In the genomic region with DNA sequence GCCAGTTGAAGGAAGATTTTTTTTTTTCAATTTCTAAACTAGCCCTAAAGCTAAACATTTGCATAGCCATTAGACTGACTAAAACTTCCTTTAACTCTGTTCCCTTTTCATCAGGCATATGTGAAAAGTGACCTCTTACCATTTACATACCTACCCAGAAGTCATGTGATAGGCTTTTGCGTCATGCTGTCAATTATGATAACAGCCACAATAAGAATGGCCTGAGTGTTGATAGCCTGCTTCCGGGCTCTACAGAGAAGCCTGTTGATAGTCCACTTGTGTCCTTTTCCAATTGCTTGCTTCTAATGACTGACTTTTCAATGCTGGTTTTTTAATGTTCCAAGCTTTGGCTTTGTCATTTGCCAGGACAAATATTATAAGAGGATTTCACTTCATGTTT, we compare ENCODE assay signal across 20 mouse cellular contexts.
DNase-seq lines count a peak whose midpoint lies in the region; ATAC-seq and TF ChIP-seq lines count a peak whose summit lies in the region.
"Had no signal": no experiment of that assay in that cellular context is flagged by ENCODE, and none has a peak within 500 bp of the region (broad histone marks: within the 10 kb centered on the region; RNA-seq: fewer than 3 reads in every experiment).

No protein-coding gene starts in this region.

- H3K9me3 ChIP-seq in limb, embryonic 14.5 days (ENCODE audit: control insufficient read depth, low read length), result no peaks in the 10 kb centered on the region
- H3K9me3 ChIP-seq in limb, embryonic 10.5 days (replicated peaks), result no peaks in the 10 kb centered on the region
- H3K9me3 ChIP-seq in heart, embryonic 13.5 days, result no peaks in the 10 kb centered on the region
- H3K9me3 ChIP-seq in stomach, postnatal 0 days (ENCODE audit: control insufficient read depth, low read length), result no peaks in the 10 kb centered on the region
- H3K9me3 ChIP-seq: forebrain, embryonic 10.5 days; hindbrain, embryonic 13.5 days; liver, embryonic 15.5 days; megakaryocyte, embryonic 14.5 days; midbrain, embryonic 15.5 days had no signal

- H3K4me3 ChIP-seq in limb, embryonic 14.5 days (replicated peaks; ENCODE audit: low read length), result no peak overlapping the region
- no peak overlapping the region for H3K4me3 ChIP-seq in limb, embryonic 10.5 days
- no peak overlapping the region for H3K4me3 ChIP-seq in heart, embryonic 13.5 days
- no peak overlapping the region for H3K4me3 ChIP-seq in stomach, postnatal 0 days (ENCODE audit: low read depth, low read length)
- H3K4me3 ChIP-seq: forebrain, embryonic 10.5 days; hindbrain, embryonic 13.5 days; liver, embryonic 15.5 days; megakaryocyte, embryonic 14.5 days; midbrain, embryonic 15.5 days; myocyte had no signal

- intact Hi-C loops in heart, postnatal 10 days (cut with DNase I), result no loop called here

- no peak for ATAC-seq in limb, embryonic 14.5 days (ENCODE audit: low FRiP score, low read depth)
- ATAC-seq in heart, embryonic 13.5 days (ENCODE audit: extremely low read depth, insufficient number of reproducible peaks, low FRiP score, low TSS enrichment), result no peak
- peak; percentile 95 for ATAC-seq in stomach, postnatal 0 days (ENCODE audit: low FRiP score, low TSS enrichment)
- ATAC-seq: forebrain, postnatal 0 days; midbrain, embryonic 15.5 days had no signal

- no peak overlapping the region for H3K4me2 ChIP-seq in limb, embryonic 14.5 days (replicated peaks; ENCODE audit: low read depth, low read length, severe bottlenecking)
- 0 out of 2 replicates have a peak overlapping the region, but pooled peaks have one; percentile 24 for H3K4me2 ChIP-seq in heart, embryonic 13.5 days
- H3K4me2 ChIP-seq in stomach, postnatal 0 days (replicated peaks; ENCODE audit: low read depth), result no peak overlapping the region
- H3K4me2 ChIP-seq: hindbrain, embryonic 13.5 days; liver, embryonic 15.5 days; midbrain, embryonic 15.5 days had no signal

- no peaks in the 10 kb centered on the region for H3K27me3 ChIP-seq in limb, embryonic 14.5 days (ENCODE audit: control insufficient read depth, insufficient read depth, low read length)
- H3K27me3 ChIP-seq in limb, embryonic 10.5 days (ENCODE audit: low read depth, poor library complexity, severe bottlenecking), result no peaks in the 10 kb centered on the region
- no peaks in the 10 kb centered on the region for H3K27me3 ChIP-seq in heart, embryonic 13.5 days (replicated peaks)
- no peaks in the 10 kb centered on the region for H3K27me3 ChIP-seq in stomach, postnatal 0 days (ENCODE audit: control insufficient read depth, insufficient read depth, low read length)
- H3K27me3 ChIP-seq: hindbrain, embryonic 13.5 days; liver, embryonic 15.5 days; megakaryocyte, embryonic 14.5 days; midbrain, embryonic 15.5 days had no signal

- no peak for TF ChIP-seq POLR2A in limb, embryonic 14.5 days (IDR thresholded peaks at IDR 0.05; ENCODE audit: borderline replicate concordance, extremely low read depth, insufficient read depth, insufficient read length)

- H3K27ac ChIP-seq in limb, embryonic 14.5 days (replicated peaks; ENCODE audit: low read depth, low read length), result 0 out of 2 replicates have a peak overlapping the region, but pooled peaks have one; percentile 39
- no peak overlapping the region for H3K27ac ChIP-seq in limb, embryonic 10.5 days
- peak overlapping the region; percentile 88 for H3K27ac ChIP-seq in heart, embryonic 13.5 days (replicated peaks)
- H3K27ac ChIP-seq in stomach, postnatal 0 days (replicated peaks), result no peak overlapping the region
- H3K27ac ChIP-seq: forebrain, embryonic 10.5 days; hindbrain, embryonic 13.5 days; kidney, postnatal 0 days; liver, embryonic 15.5 days; midbrain, embryonic 15.5 days had no signal

- peaks cover 32% of the 10 kb centered on the region for H3K4me1 ChIP-seq in limb, embryonic 14.5 days (ENCODE audit: control insufficient read depth, insufficient read depth, low read length)
- H3K4me1 ChIP-seq in limb, embryonic 10.5 days, result peaks cover 17% of the 10 kb centered on the region
- H3K4me1 ChIP-seq in heart, embryonic 13.5 days, result peaks cover 47% of the 10 kb centered on the region
- H3K4me1 ChIP-seq in stomach, postnatal 0 days (replicated peaks; ENCODE audit: control insufficient read depth, insufficient read depth), result no peaks in the 10 kb centered on the region; the same call in 1 of the 2 replicates
- H3K4me1 ChIP-seq: forebrain, embryonic 10.5 days; megakaryocyte, embryonic 14.5 days; midbrain, embryonic 15.5 days had no signal

- no peak for DNase-seq in limb, embryonic 14.5 days (ENCODE audit: low spot score)
- no peak for DNase-seq in limb, embryonic 10.5 days (ENCODE audit: low spot score)
- DNase-seq in heart, postnatal 10 days, result peak; percentile 31 to 51
- peak; percentile 34 for DNase-seq in stomach, postnatal 0 days (ENCODE audit: low spot score)
- DNase-seq in thymus, postnatal 36 days, result no peak
- DNase-seq in cerebellum, adult 9-10 months, result no peak
- DNase-seq: adrenal gland, postnatal 25 days; cerebellum, adult 11 months; forebrain, postnatal 0 days; kidney, adult 11 months; lung, postnatal 10 days; thymus, postnatal 14 days had no signal

- H3K36me3 ChIP-seq in limb, embryonic 14.5 days (ENCODE audit: control insufficient read depth, insufficient read depth, low read length), result peaks cover 42% of the 10 kb centered on the region
- peaks cover 16% of the 10 kb centered on the region for H3K36me3 ChIP-seq in limb, embryonic 10.5 days
- peaks cover 53% of the 10 kb centered on the region for H3K36me3 ChIP-seq in heart, embryonic 13.5 days
- 0 out of 2 replicates have a peak, but pooled peaks cover 2% of the 10 kb centered on the region for H3K36me3 ChIP-seq in stomach, postnatal 0 days (ENCODE audit: control insufficient read depth, insufficient read depth, low read length)
- H3K36me3 ChIP-seq: liver, embryonic 15.5 days; midbrain, embryonic 15.5 days had no signal

- no peak for TF ChIP-seq CTCF in stomach, postnatal 0 days (IDR thresholded peaks at IDR 0.05; ENCODE audit: low read depth)

- no peak for TF ChIP-seq EP300 in stomach, postnatal 0 days (optimal IDR thresholded peaks at IDR 0.05)

- no peak overlapping the region for H3K9ac ChIP-seq in limb, embryonic 14.5 days (ENCODE audit: low read depth, low read length, severe bottlenecking)
- no peak overlapping the region for H3K9ac ChIP-seq in heart, embryonic 13.5 days
- no peak overlapping the region for H3K9ac ChIP-seq in stomach, postnatal 0 days (ENCODE audit: low read length)
- H3K9ac ChIP-seq: forebrain, postnatal 0 days; hindbrain, embryonic 13.5 days; liver, embryonic 15.5 days; midbrain, embryonic 15.5 days had no signal

- 76% methylated on average over 2 of the region's 2 CpGs for WGBS in limb, embryonic 14.5 days
- WGBS in limb, embryonic 10.5 days, result 79% methylated on average over 2 of the region's 2 CpGs
- WGBS in heart, embryonic 13.5 days, result 19% methylated on average over 2 of the region's 2 CpGs
- WGBS in stomach, postnatal 0 days, result 76% methylated on average over 2 of the region's 2 CpGs

Comparison
In these comparisons a context has a peak if more than half of its experiments do, and no peak if none do; other contexts are left out.
1. H3K27ac ChIP-seq: peak in limb, embryonic 14.5 days (single experiment) and heart, embryonic 13.5 days (single experiment); none in limb, embryonic 10.5 days (single experiment) and stomach, postnatal 0 days (single experiment).
2. DNase-seq: peak in heart, postnatal 10 days (2 of 2) and stomach, postnatal 0 days (single experiment); none in limb, embryonic 14.5 days (single experiment), limb, embryonic 10.5 days (single experiment), thymus, postnatal 36 days (0 of 2) and cerebellum, adult 9-10 months (single experiment).